Mouse (Mus musculus) lung, adult 2 months (tissue): ENCODE data around the gene Nos2.

Experiments
- CTCF ChIP-seq: fragments of 200-500 bp; IDR thresholded peaks from 2 replicates; pipeline ENCODE4 v1.5.1; 2011; ENCODE audit warnings: mild to moderate bottlenecking, low read length, control low read depth; ENCODE audit not compliant: insufficient read depth
- POLR2A ChIP-seq: fragments of 200-500 bp; IDR thresholded peaks from 2 replicates; pipeline ENCODE4 v1.6.1; 2011; ENCODE audit warnings: low read depth, mild to moderate bottlenecking, control low read depth, low read length, borderline replicate concordance; ENCODE audit errors: extremely low read depth

- no peak for TF ChIP-seq POLR2A
- no peak for TF ChIP-seq CTCF
These were observed 57.8 kb downstream of the Nos2 start for GRCm38 (mm10) chr11:78978176-78979019.
